Mouse (Mus musculus) adrenal gland, postnatal 25 days (tissue): Measurements from ENCODE around the gene Zfp839. TPM values are rescaled to one million over a fixed set of nuclear protein-coding genes. Genes with fewer than 3 reads are reported as not detected.

ENCODE experiments used
- DNase-seq: peaks from one replicate; pipeline ENCODE4 v3.0.0; 2021; ENCODE audit warnings: mixed read lengths
- total RNA-seq: library from RNA; stranded (reverse); gene quantifications from 2 replicates; pipeline ENCODE4 v1.2.3, GENCODE M21; 2021

The Zfp839 gene
- total RNA-seq, 1 experiment from 2014 or later = 17.7 TPM

DNA sequence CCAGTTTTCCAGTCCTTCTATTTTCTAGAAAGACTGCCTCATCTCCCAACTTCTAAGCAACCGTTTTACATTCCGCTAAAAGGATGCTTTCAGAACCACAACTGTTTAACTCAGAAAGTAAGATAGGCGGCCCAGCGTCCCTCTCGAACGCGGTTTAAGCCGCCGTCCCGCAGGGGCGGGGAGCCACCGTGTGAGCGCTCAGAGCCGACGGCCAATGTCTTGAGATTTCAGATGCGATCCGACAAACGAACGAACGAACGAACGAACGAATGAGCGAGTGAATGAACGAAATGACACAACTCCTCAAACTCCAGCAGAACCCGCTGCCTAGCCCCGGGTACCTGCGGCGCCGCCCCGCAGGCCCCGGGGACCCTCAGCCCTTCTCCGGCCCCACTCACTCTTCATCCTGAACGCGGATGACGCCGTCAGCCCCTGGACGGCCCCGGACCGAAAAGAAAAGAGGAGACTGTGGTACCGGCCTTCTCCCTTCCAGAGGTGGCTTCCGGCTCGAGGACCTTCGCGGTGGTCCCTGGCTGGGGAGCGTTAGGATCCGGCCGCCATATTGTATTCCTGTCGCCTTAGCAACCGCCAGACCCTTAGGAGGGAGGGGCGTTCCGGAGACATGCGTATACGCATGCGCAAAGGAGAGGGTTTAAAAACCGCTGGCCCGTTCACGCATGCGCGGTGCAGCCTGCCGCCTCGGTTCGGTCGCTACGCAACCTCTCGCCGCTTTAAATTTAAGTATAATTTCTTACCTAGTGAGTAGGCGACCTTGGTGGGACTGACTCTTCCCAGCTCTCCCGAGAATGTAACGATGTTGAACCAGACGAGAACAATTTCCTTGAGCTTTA is 9.5 kb upstream of the Zfp839 start, which contains the start of gene Mok:
Gene Mok (minus strand): TSS at position 592 of the 851 bp plus-strand sequence.
- peak; percentile 96 for DNase-seq

DNA sequence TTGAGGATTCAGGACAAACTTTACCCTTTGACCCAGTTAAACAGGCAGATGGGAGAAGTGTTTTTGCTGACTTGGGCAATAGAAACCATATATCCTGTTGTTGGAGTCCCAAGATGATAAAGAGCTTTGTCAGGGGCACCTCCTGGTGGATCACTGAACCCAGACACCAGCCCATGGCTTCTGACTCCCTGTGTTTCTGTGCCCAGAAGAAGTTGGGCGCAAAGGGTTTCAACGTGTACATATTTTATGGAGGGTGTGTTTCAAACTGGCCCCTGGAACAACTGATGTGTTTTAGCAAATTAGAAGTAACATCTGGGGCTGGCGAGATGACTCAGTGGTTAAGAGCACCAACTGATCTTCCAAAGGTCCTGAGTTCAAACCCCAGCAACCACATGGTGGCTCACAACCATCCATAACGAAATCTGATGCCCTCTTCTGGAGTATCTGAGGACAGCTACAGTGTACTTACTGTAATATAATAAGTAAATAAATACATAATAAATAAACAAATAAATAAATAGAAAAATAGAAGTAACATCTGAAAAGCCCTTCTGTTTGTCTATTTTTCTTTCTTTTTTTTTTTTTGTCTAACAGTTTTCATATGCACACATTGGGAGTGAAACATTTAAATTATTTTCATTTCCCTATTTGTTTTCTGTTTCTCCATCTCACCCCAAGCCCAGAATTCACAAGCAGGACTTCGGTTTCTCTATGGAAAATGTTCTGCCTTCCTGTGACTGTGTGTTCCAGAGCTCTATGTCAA is 8.1 kb upstream of the Zfp839 start:
- no peak for DNase-seq

DNA sequence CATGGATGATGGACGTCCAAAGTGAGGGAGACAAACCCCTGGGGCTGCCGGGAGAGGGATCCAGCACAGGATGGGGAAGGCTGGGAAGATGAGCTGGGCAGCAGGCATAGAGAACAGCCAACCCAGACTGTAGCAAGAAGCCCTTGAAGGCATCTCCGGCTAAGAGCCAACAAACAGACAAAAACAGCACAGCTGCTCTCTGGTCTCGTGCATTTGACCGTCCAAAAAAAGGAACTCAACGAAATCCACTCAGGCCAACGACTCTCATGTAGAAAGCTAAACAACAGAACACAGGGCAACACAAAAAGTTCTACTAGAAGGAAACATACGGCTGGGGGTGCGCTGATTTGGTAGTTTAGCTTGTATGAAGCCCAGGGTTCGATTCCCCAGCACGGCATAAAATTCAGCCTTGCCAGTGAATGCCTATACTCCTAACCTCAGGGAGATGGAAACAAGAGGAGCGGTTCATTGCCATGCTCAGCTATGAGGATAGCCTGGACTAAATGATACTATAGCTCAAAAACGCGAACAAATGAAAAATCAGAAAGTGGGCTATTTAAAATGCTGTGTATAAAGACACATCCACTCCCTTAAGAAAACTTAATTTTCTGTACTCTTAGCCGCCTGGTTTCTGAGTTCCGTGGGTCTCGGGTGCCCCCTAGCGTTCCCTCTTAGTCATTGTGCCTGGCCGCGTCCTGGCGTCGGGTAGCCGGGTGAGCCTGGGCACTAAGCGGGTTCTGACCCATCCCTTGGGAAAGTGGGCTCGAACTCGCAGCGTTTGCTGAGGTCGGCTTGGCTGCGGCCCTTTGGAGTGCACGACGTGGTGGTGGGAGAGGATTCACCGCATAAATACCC is 6.6 kb upstream of the Zfp839 start:
- DNase-seq = peak; percentile 87

DNA sequence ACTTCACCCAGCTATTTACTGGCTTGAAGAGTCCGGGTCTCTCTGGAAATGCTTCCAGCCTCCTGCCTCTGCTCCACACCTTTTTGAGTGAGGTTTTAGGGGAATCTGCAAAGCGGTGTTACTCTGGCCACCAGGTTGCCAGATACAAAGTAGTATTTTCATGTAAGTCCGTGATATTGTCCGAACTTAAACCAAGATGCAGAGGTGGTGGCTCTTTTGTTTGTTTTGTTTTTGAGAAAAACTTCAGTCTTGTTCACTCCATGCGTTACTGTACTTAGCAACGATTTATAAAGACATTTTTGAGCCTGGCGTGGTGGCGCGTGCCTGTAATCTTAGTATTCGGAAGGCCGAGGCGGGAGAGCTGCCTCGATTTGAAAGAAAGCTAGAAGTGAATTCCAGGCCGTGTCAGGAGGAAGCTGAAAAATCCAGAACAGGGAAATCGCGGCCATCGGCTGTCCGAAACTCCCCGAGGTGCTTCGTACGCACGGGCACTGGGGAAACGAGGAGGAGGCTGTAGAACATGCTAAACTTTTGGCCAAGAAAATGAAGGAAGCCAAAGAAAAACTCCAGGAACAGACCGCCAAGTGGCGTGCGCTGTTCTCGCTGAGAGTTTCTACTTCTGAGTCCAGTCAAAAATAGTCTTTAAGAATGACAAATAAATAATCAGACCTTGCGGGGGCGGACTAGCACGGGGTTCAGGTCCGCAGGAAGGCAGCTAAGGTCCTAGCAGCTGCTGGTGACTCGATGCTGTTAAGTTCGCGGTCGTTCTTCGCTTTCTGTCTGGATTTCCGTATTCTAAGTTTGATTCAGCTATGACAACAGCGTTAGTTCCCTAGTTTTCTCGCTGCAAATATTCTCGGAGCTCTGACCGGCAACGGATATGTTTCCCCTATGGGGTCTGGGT is 5.6 kb upstream of the Zfp839 start:
- DNase-seq = peak; percentile 36

DNA sequence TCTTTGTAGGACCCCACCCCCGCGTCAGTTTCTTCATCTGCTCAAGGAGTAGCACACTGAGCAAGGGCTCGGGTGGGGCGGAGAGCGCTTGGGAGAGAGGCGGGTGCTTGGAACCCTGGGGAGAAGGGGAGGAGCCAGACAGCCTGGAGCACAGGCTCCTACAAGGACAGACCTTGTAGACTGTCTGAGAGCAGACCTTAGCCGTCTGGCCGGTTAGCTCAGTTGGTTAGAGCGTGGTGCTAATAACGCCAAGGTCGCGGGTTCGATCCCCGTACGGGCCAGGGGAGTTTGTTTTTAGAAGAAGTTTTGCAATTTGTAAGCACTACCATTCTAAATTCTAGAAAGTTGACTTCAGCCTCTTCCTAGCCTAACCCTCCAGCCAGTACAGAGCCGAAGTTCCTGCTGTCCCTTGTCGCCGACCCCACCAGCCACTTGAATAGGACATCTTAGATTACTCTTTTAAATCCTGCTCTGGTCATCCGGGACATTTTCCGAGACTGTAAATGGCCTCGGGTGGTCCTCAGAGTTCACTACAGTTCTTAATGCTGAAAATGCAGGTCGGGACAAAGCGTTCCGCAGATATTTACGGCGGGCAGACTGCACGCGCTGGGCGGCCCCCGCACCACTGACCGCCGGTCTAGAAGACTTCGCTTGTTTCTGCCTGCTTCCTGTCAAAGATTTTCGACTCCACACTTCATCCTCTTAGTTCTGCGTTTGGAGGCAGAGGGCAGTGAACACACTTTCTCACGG is 4.7 kb upstream of the Zfp839 start:
- DNase-seq = peak; percentile 90

DNA sequence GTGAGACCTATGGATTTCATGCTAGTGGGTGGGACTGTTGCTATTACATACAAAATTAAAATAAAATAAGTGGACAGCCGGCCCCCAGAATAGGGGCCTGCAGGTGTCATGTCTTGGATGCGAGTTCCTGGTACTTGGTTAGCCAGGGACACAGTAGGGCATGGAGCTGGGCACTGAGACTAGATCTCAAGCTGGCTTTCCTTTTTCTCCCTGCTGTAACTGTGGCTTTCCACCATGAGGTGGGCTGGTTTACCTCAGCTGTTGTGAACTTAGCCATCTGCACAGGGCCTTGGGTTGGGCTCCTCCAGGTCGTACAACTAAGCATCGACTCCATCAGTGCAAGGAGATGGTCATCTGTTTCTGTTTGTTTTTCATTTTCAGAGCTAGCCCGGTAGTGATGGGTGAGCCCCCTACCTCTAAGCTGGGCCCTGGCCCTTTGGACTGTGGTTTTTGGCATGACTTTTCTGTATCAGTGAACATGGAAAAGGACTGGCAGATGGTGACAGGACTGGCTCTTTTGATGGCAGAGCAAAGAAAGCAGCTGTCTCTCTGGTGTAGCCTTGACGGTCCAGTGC is 3.8 kb upstream of the Zfp839 start:
- DNase-seq = no peak

DNA sequence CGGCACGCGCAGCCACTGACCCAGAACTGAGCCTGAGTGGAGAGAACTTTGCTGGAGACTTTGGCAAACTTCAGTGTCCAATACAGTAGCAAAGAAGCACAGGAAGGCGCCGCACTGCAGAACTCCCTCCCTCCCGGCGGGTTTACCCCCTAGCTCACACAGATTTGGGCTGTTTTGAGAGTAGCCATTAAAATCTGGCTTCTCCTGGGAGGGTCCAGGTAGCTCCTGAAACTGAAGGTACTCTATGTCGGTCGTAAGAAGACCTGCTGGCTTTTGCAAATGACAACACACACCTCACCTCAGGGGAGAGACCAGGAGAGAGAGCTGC is 840 bp downstream of the Zfp839 start:
- no peak for DNase-seq

DNA sequence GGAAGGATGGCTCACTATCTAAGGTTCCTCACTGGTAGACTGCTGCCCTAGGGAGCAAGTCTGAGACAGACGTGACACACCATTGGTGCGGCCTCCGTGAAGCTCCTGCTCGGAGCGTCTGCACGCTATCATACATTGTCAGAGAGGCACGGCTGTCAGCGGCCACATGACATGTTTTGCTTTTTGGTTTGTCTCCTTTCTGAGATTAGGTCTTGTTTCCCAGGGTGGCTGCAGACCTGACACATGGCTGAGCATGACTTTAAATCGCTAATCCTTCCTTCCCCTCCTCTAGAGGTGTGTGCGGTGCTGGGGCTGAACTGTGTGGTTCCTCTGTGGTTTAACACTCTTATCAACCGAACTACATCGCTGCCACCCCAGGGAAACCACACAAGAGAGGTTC is 1.4 kb downstream of the Zfp839 start:
- peak; percentile 20 for DNase-seq

DNA sequence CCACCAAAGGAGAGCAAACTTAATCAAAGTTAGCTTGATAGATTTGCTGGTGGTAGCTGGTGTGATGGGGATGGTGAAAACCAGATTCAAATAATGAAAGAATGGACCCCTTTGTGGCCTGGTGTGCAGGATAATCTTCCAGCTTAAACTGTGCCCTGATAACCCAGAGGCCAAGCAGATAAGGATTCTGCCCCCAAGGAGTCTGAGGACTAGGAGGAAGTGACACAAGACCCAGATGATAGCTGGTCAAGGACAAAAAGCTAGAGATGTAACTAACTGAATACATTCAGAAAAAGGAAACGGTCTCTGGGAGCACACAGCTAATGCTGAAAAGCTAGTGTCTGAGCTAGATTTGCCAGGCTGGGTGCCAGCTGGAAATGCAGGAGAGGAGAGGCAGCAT is 1.9 kb downstream of the Zfp839 start:
- no peak for DNase-seq

DNA sequence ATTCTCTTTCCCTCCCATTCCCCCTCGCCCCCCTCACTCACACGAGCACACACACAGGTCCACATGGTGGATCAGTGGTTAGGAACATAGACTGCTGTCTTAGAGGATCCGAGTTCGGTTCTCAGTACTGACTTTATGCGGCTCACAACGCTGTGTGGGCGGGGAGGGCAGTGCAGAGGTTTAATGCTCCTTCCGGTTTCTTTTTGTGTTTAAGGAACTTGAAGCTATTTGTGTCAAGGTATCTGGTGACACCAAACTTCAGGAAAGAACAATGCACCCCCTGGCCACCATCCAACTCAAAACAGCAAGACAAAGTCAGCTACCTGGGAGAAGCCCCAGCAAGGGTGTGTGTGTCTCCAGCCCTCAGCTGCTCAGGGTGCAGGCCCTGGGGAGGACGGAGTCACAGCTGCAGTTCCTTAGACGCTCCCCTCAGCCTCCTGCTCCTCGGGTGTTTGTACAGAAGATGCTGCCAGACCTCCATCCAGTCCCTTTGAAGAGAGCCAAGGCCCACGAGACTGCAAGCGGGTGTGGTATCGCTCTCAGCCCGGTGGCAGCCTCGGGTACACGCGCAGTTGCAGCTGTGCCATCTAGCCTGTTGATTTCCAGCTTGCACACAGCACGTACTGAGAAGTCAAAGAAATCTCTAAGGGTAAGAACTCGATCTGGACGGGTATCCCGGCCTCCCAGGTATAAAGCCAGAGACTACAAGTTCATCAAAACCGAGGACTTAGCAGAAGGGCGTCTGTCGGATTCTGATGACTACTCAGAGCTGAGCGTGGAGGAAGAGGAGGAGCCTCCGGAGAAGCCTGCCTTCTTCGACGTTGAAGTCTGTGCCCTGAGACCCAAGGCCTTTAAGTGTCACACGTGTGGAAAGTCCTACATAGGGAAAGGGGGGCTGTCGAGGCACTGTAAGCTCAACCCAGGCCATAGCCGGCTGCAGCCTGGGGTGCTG is 5.0 kb downstream of the Zfp839 start:
- DNase-seq = no peak

DNA sequence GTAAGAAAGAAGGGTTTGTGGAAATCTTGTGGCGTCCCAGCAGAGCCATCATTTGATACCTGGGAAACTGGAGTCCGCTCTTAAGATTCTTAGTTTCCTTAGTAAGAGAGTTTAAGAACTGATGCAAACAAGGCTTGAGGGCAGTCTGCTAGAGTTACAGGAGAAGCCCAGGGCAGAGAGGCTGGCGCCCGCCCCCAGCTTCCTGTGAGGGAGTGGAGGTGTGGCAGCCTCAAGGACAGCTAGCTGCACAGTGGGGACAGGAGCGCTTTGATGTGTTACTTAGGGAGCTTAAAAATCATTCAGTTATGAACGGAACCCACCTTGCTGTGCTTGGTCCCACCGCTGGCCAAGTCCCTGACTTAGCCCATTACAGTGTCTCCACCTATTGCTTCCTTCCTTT is 7.1 kb downstream of the Zfp839 start:
- DNase-seq = peak; percentile 45

DNA sequence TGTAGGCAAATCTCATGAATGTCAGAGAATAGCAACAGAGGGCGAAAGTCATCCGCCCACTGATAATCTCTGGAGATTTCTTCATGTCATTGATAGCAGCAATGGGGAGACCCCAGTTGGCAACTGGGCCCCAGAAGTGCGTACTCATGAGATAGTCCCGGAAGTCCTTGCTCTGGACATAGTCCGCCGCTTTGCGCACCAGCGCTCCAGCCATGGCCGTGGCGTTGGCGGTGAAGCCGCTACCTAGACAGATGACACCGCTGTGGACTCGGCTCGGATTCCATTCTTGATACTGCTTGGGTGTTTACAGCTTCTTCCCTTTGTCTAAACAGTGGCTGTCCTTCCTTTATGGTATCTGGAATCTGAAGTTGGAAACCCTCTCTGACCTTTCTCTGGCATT is 8.6 kb downstream of the Zfp839 start:
- peak; percentile 19 for DNase-seq

DNA sequence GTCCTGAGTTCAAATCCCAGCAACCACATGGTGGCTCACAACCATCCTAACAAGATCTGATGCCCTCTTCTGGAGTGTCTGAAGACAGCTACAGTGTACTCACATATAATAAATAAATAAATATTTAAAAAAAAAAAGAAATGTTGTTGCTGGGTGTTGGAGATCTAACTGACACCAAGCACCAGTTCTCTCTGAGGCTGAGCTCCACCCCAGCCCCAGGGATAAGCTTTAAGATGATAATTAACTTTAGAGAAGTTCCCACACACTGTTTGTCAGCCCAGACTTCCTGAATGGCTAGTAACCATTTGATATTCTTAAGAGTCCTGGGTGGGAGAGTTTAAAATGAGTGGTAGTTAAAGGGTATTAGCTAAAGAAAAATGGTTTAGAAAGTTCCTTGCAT is 10.2 kb downstream of the Zfp839 start:
- no peak for DNase-seq

DNA sequence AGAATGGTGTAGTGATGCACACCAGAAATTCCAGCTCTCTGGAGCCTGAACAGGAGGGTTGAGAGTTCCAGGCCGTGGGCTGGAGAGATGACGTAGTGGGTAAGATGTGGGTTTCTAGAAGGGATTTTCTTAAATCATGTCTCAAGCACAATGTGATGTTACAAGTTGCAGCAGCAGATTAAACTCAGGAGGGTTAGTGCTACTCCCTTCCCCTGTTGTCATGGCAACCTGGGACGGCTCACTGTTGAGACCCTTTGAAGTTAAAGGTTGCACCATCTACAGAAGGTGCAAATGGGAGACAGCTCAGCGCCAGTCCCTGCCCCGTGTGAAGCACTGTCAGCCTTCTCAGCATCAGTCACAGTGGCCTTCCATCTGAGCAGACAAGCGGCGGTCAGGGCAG is 11.2 kb downstream of the Zfp839 start:
- no peak for DNase-seq

DNA sequence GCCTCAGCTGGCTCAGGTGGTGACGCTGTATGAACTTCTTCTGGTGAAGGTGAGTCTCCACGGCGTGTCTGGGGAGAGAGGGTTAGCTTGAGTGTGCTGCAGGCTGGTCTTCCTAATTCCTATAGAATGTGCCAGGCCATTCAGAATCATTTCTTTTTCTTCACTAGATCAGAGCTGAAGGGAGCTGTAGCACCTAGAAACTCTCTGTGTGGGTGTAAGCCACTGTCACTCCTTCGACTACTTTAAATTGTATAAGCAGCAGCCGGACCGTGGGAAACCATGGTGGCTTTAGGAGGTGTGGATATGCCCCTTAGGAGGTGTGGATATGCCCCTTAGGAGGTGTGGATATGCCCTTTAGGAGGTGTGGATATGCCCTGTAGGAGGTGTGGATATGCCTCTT is 14.0 kb downstream of the Zfp839 start:
- no peak for DNase-seq

DNA sequence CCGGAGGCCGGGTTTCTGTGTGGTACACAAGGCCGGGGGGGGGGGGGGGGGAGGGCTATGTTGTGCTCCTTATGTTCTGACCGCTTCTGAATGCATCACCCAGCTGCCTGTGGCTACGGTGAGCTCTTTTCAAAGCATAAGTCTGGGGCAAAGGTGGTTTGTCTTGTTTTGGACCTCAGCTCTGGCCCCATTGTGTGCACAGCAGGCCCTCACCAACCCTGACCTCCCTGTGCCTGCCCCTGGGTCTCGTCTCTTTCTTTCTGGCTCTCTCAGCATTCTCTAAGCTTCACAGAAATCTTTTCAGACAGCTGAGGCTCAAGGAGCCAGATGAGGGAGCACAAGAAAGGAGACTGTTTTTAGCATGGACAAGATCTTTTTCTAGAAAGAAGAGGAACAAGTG is 15.5 kb downstream of the Zfp839 start:
- no peak for DNase-seq

DNA sequence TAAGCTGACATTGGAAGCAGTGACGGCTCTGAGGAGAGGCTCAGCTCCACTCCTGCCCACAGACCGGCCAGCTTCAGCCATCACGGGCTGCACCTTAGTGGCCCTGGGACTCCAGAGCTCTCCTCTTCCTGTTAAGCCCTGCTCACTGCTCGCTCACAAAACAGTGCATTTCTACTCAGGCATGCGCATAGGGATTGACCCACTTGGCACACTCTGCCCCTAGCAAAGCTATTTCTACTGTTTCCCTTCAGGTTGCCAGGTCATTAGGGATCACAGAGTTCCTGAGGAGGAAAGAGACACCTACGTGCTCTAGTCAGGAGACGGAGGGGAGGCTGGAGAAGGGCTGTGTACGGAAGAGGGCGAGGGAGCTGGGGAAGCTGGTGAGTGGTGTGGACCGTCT is 15.9 kb downstream of the Zfp839 start:
- no peak for DNase-seq

DNA sequence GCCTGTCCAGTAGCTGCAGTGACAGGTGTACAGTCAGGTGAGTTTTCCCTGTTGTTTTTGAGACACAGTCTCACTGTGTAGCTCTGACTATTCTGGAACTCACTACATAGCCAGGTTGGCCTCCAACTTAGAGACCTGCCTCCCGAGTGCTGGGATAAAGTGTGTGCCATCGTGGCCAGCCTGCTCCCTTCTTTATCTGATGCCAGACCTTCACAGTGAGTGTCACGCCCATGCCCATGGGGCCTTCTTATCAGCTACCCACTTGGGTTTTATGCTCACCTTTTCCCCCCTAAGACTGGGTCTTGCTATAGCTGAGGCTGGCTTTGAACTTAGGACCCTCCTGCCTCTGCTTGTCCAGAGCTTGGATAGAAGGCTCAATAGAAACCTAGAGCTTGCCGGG is 20.1 kb downstream of the Zfp839 start:
- DNase-seq = no peak

DNA sequence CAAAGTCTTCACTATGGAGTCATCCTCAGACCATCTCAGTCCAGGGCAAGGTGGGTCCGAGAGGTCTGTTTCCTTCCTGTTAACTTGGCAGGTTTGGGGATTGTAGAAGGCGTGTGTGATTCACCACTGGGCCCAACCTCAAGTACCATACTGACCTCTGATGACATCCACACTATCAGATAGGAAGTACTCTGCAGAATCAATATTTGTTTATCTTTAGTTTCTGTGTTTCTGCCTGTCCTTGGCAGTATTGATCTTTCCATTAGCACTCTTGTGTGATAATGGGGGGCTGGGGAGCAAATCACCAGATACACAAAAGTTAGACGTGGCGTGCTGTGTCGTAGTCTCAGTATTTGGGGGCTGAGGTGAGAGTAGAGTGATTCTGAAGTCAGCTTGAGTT is 21.2 kb downstream of the Zfp839 start:
- no peak for DNase-seq
